Comparison of ENCODE assay signal across 8 mouse cellular contexts in genomic region chr8:119909944-119910546, GRCm38 (mm10). TPM values are rescaled to one million over a fixed set of nuclear protein-coding genes. Genes with fewer than 3 reads are reported as not detected.
A peak's percentile ranks its signal among the peaks of the same experiment; 100 is the strongest.
DNase-seq lines count a peak whose midpoint lies in the region; ATAC-seq lines count a peak whose summit lies in the region.

TSS of gene Usp10 (plus strand) at chr8:119910360.

- H3K9ac ChIP-seq in forebrain, embryonic 14.5 days (ENCODE audit: low read length), result peak within 1 kb of the TSS; percentile 91
- peak within 1 kb of the TSS; percentile 90 for H3K9ac ChIP-seq in hindbrain, embryonic 13.5 days
- peak within 1 kb of the TSS; percentile 99 for H3K9ac ChIP-seq in liver, embryonic 13.5 days

- no peak; the same call in 1 of the 2 replicates for ATAC-seq in forebrain, embryonic 14.5 days
- ATAC-seq in hindbrain, embryonic 13.5 days (ENCODE audit: low FRiP score), result peak; percentile 28
- ATAC-seq in liver, embryonic 13.5 days (ENCODE audit: low read depth), result peak; percentile 61

- WGBS in forebrain, embryonic 14.5 days, result 25% methylated on average over 13 of the region's 13 CpGs
- WGBS in hindbrain, embryonic 13.5 days, result 25% methylated on average over 13 of the region's 13 CpGs
- WGBS in liver, embryonic 13.5 days (ENCODE audit: insufficient replicate concordance), result 14% methylated on average over 13 of the region's 13 CpGs

- peak within 1 kb of the TSS; percentile 86 for H3K27ac ChIP-seq in forebrain, embryonic 14.5 days (ENCODE audit: low read depth, low read length)
- peak within 1 kb of the TSS; percentile 95 for H3K27ac ChIP-seq in hindbrain, embryonic 13.5 days
- peak within 1 kb of the TSS; percentile 99 for H3K27ac ChIP-seq in liver, embryonic 13.5 days

- peaks cover 29% of the 10 kb centered on the region for H3K4me1 ChIP-seq in forebrain, embryonic 14.5 days (ENCODE audit: control insufficient read depth, insufficient read depth, low read length)
- H3K4me1 ChIP-seq in hindbrain, embryonic 13.5 days (replicated peaks), result peaks cover 42% of the 10 kb centered on the region
- peaks cover 61% of the 10 kb centered on the region for H3K4me1 ChIP-seq in liver, embryonic 13.5 days (replicated peaks)

- H3K4me3 ChIP-seq in forebrain, embryonic 14.5 days (ENCODE audit: low read depth, low read length), result peak within 1 kb of the TSS; percentile 74
- H3K4me3 ChIP-seq in hindbrain, embryonic 13.5 days, result peak within 1 kb of the TSS; percentile 86
- peak within 1 kb of the TSS; percentile 92 for H3K4me3 ChIP-seq in liver, embryonic 13.5 days (replicated peaks)

- peak in 1 of 2 experiments; percentile 22 for DNase-seq in left cerebral cortex, adult 18-20 months (ENCODE audit: low spot score in 2 of 2)
- DNase-seq in left cerebral cortex, adult 9 months (ENCODE audit: low spot score in 2 of 2), result no peak
- DNase-seq in adrenal gland, adult 2 months, result no peak
- no peak for DNase-seq in forebrain, embryonic 14.5 days (ENCODE audit: low spot score)
- peak; percentile 48 for DNase-seq in liver, embryonic 13.5 days
- DNase-seq in telencephalon, adult 2 months (ENCODE audit: low read depth, low spot score), result peak; percentile 19
- no peak for DNase-seq in right cerebral cortex, postnatal 36 days (ENCODE audit: low spot score in 2 of 2)

- no peaks in the 10 kb centered on the region for H3K9me3 ChIP-seq in forebrain, embryonic 14.5 days (replicated peaks; ENCODE audit: control insufficient read depth, low read length)
- no peaks in the 10 kb centered on the region for H3K9me3 ChIP-seq in hindbrain, embryonic 13.5 days
- H3K9me3 ChIP-seq in liver, embryonic 13.5 days (replicated peaks), result no peaks in the 10 kb centered on the region

- H3K36me3 ChIP-seq in forebrain, embryonic 14.5 days (ENCODE audit: control insufficient read depth, insufficient read depth, low read length), result no peaks in the 10 kb centered on the region
- H3K36me3 ChIP-seq in hindbrain, embryonic 13.5 days, result no peaks in the 10 kb centered on the region
- H3K36me3 ChIP-seq in liver, embryonic 13.5 days, result no peaks in the 10 kb centered on the region

- H3K4me2 ChIP-seq in forebrain, embryonic 14.5 days (ENCODE audit: low read length), result peak within 1 kb of the TSS; percentile 87
- H3K4me2 ChIP-seq in hindbrain, embryonic 13.5 days, result peak within 1 kb of the TSS; percentile 81
- peak within 1 kb of the TSS; percentile 92 for H3K4me2 ChIP-seq in liver, embryonic 13.5 days

- no peaks in the 10 kb centered on the region for H3K27me3 ChIP-seq in forebrain, embryonic 14.5 days (replicated peaks; ENCODE audit: control insufficient read depth, insufficient read depth, low read length)
- peaks cover 3% of the 10 kb centered on the region; the same call in 1 of the 2 replicates for H3K27me3 ChIP-seq in hindbrain, embryonic 13.5 days
- H3K27me3 ChIP-seq in liver, embryonic 13.5 days, result peaks cover 3% of the 10 kb centered on the region; the same call in 1 of the 2 replicates

RNA-seq across cellular contexts. Expression of gene Usp10, which starts in this region (rescaled TPM):
- 10 to 100 TPM; 87.0 to 94.9 TPM for total RNA-seq in left cerebral cortex, adult 18-20 months (2021)
- total RNA-seq in adrenal gland, adult 2 months (2021), result 100 to 1,000 TPM in 1 of 2 experiments, 10 to 100 TPM in 1; 93.9 to 133 TPM
- 64.7 and 96.5 TPM in 2 replicates for polyA plus RNA-seq in adrenal gland, adult 2 months (2012; rRNA removed)
- polyA plus RNA-seq in forebrain, embryonic 14.5 days (2014; fragmentation: Nextera tagmentation; extraction: Ambion mirVana), result 94.2 and 119 TPM in 2 replicates
- polyA plus RNA-seq in hindbrain, embryonic 13.5 days (2015; fragmentation: Nextera tagmentation; extraction: Ambion mirVana), result 123 and 126 TPM in 2 replicates
- 93.8 and 106 TPM in 2 replicates for polyA plus RNA-seq in liver, embryonic 13.5 days (2015; fragmentation: Nextera tagmentation; extraction: Ambion mirVana)

Comparison
In these comparisons a context has a peak if more than half of its experiments do, and no peak if none do; other contexts are left out.
1. DNase-seq: peak in liver, embryonic 13.5 days (single experiment) and telencephalon, adult 2 months (single experiment); none in left cerebral cortex, adult 9 months (0 of 2), adrenal gland, adult 2 months (single experiment), forebrain, embryonic 14.5 days (single experiment) and right cerebral cortex, postnatal 36 days (0 of 2).
2. Peak in every context shown above with its lines, with median percentiles within 50 percentile points of each other: H3K27ac ChIP-seq, H3K4me2 ChIP-seq, H3K4me3 ChIP-seq and H3K9ac ChIP-seq.